Mouse (Mus musculus): ENCODE results near the gene Rpl37. TPM values are rescaled to one million over a fixed set of nuclear protein-coding genes. Genes with fewer than 3 reads are reported as not detected.

Rpl37 gene
- polyA plus RNA-seq, 1 experiment from 2014 or later, result 410 TPM

GRCm38 (mm10) chr15:5107686-5108654 is 8.5 kb upstream of the Rpl37 start, which contains the start of gene Card6:
TSS of gene Card6 (minus strand) at chr15:5108539.
- Histone ChIP-seq H3K4me1 (replicated peaks) (no peaks in the 10 kb centered on the region), H3K27ac (no peak within 1 kb of the TSS), H3K9me3 (no peaks in the 10 kb centered on the region), H3K4me2 (replicated peaks) (no peak within 1 kb of the TSS), H3K4me3 (replicated peaks) (no peak within 1 kb of the TSS), H3K27me3 (no peaks in the 10 kb centered on the region), H3K36me3 (no peaks in the 10 kb centered on the region), H3K9ac (replicated peaks) (0 out of 2 replicates have a peak within 1 kb of the TSS, but pooled peaks have one; percentile 28)
- ATAC-seq, result no peak
- 79% methylated on average over 21 of the region's 21 CpGs for WGBS

DNA sequence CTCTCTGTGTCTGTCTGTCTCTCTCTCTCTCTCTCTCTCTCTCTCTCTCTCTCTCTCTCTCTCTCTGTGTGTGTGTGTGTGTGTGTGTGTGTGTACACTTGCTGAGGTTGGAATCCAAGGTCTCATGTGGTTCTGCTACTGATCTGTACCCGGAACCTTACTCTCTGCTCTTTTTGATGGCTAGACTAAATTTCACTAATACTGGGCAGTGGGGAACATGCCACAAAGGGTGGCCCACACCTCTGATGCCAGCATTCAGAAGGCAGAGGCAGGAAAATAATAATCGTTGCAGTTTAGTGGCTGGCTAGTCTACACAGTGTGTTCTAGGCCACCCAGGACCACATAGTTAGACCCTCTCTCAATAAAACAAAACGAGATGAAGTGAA is 7.8 kb upstream of the Rpl37 start:
- H3K36me3 ChIP-seq, result no peaks in the 10 kb centered on the region
- 93% methylated on average over 3 of the region's 3 CpGs for WGBS

DNA sequence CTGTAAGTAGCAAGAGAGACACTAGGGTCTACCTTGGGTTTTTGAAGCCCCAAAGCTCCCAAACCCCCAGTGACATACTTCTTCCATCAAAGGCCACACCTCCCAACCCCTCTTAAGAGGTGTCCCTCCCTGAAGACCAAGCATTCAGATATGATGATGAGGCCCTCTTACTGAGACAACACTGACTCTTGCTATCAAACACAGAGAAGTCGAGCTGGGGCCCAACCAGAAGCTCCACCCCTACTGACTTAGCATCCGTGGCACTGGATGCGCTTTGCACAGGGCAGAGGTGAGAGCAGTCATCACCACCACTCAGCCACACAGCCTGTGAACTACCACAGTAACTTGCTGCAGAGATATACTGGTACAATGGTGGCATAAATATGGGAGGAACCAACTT is 3.8 kb upstream of the Rpl37 start:
- peaks cover 13% of the 10 kb centered on the region for H3K4me1 ChIP-seq (replicated peaks)
- H3K9ac ChIP-seq (replicated peaks), result no peak overlapping the region
- H3K27ac ChIP-seq, result no peak overlapping the region
- 83% methylated on average over 3 of the region's 3 CpGs for WGBS
- no peak for ATAC-seq
- no peaks in the 10 kb centered on the region for H3K36me3 ChIP-seq
- H3K4me3 ChIP-seq (replicated peaks), result no peak overlapping the region
- no peaks in the 10 kb centered on the region for H3K9me3 ChIP-seq
- no peak overlapping the region for H3K4me2 ChIP-seq (replicated peaks)
- no peaks in the 10 kb centered on the region for H3K27me3 ChIP-seq

More for the DNA sequence above, 7.8 kb upstream of the Rpl37 start:
- Histone ChIP-seq H3K27ac (no peak overlapping the region), H3K27me3 (no peaks in the 10 kb centered on the region), H3K9ac (replicated peaks) (no peak overlapping the region), H3K4me3 (replicated peaks) (no peak overlapping the region), H3K9me3 (no peaks in the 10 kb centered on the region), H3K4me2 (replicated peaks) (no peak overlapping the region), H3K4me1 (replicated peaks) (no peaks in the 10 kb centered on the region)
- ATAC-seq, result no peak

GRCm38 (mm10) chr15:5115173-5115572 is 1.3 kb upstream of the Rpl37 start:
- Histone ChIP-seq H3K27me3 (no peaks in the 10 kb centered on the region), H3K9me3 (no peaks in the 10 kb centered on the region), H3K4me2 (replicated peaks) (peak overlapping the region; percentile 60), H3K4me1 (replicated peaks) (peaks cover 18% of the 10 kb centered on the region), H3K36me3 (peaks cover 20% of the 10 kb centered on the region), H3K4me3 (replicated peaks) (peak overlapping the region; percentile 95), H3K9ac (replicated peaks) (peak overlapping the region; percentile 68; the same call in 1 of the 2 replicates), H3K27ac (no peak overlapping the region)
- 64% methylated on average over 8 of the region's 8 CpGs for WGBS
- no peak for ATAC-seq

- Histone ChIP-seq H3K27ac (peak overlapping the region; percentile 88), H3K9me3 (no peaks in the 10 kb centered on the region), H3K4me1 (replicated peaks) (peaks cover 18% of the 10 kb centered on the region), H3K27me3 (no peaks in the 10 kb centered on the region), H3K9ac (replicated peaks) (peak overlapping the region; percentile 96), H3K36me3 (peaks cover 39% of the 10 kb centered on the region), H3K4me2 (replicated peaks) (peak overlapping the region; percentile 85), H3K4me3 (replicated peaks) (peak overlapping the region; percentile 95)
- ATAC-seq, result no peak
- 4% methylated on average over 22 of the region's 22 CpGs for WGBS
These were observed 671 bp downstream of the Rpl37 start for GRCm38 (mm10) chr15:5117031-5117601.

DNA sequence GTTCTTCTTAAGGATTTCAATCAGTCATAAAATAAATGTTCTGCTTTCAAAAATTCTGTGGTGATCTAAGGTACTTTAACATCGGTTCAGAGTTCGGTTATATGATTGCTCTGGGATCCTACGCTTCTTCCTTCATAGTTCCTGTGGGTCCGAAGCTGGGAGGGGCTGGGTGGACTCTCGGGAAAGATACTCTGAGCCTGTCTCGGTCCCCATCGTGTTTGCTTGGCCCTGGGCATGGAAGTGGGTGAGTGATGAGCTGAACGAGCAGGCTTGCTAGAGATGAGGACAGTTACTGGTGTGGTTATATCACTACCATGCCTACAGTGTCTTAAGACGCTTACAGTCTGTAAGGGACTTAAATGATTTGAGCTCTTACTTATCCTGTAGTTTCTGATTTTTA is 2.2 kb downstream of the Rpl37 start:
- Histone ChIP-seq H3K27ac (no peak overlapping the region), H3K27me3 (no peaks in the 10 kb centered on the region), H3K9me3 (no peaks in the 10 kb centered on the region), H3K4me2 (replicated peaks) (no peak overlapping the region), H3K9ac (replicated peaks) (no peak overlapping the region), H3K4me1 (replicated peaks) (peaks cover 18% of the 10 kb centered on the region), H3K4me3 (replicated peaks) (no peak overlapping the region), H3K36me3 (peaks cover 52% of the 10 kb centered on the region)
- WGBS, result 93% methylated on average over 9 of the region's 9 CpGs
- ATAC-seq, result no peak

DNA sequence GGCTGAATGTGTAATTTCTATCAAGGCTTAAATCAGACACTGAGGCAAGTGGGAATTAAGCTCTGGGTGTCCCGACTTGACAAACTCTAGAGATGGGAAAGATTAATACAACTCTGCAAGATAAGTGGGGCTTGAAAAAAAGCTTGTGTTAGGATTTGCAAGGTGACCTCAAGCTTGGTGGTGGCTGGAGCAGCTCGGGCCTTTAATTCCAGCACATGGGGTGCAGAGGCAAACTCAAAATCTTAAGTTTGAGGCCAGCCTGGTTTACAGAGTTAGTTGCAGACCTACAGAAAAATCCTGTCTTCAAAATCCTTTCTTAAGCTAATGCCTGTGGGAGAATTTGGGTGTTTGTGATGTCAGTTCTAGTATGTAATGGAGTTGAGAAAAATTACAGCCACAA is 2.7 kb downstream of the Rpl37 start:
- no peak overlapping the region for H3K4me2 ChIP-seq (replicated peaks)
- no peak overlapping the region for H3K9ac ChIP-seq (replicated peaks)
- no peak for ATAC-seq
- H3K4me1 ChIP-seq (replicated peaks), result peaks cover 18% of the 10 kb centered on the region
- H3K27me3 ChIP-seq, result no peaks in the 10 kb centered on the region
- no peaks in the 10 kb centered on the region for H3K9me3 ChIP-seq
- no peak overlapping the region for H3K27ac ChIP-seq
- 93% methylated on average over 2 of the region's 2 CpGs for WGBS
- H3K4me3 ChIP-seq (replicated peaks), result no peak overlapping the region
- peaks cover 53% of the 10 kb centered on the region for H3K36me3 ChIP-seq

- H3K9ac ChIP-seq (replicated peaks), result no peak overlapping the region
- no peak overlapping the region for H3K27ac ChIP-seq
- peaks cover 58% of the 10 kb centered on the region for H3K36me3 ChIP-seq
- H3K4me1 ChIP-seq (replicated peaks), result peaks cover 18% of the 10 kb centered on the region
- no peaks in the 10 kb centered on the region for H3K9me3 ChIP-seq
- no peaks in the 10 kb centered on the region for H3K27me3 ChIP-seq
- no peak for ATAC-seq
- H3K4me2 ChIP-seq (replicated peaks), result no peak overlapping the region
- H3K4me3 ChIP-seq (replicated peaks), result no peak overlapping the region
- 95% methylated on average over 2 of the region's 2 CpGs for whole genome bisulfite sequencing
These were observed 3.3 kb downstream of the Rpl37 start for GRCm38 (mm10) chr15:5119707-5120106.

GRCm38 (mm10) chr15:5121535-5122313 is 5.3 kb downstream of the Rpl37 start:
- H3K9ac ChIP-seq (replicated peaks), result no peak overlapping the region
- no peaks in the 10 kb centered on the region for H3K9me3 ChIP-seq
- H3K27ac ChIP-seq, result no peak overlapping the region
- H3K4me3 ChIP-seq (replicated peaks), result no peak overlapping the region
- H3K36me3 ChIP-seq, result peaks cover 63% of the 10 kb centered on the region
- ATAC-seq, result peak; percentile 27; the same call in 1 of the 2 replicates
- H3K27me3 ChIP-seq, result no peaks in the 10 kb centered on the region
- no peak overlapping the region for H3K4me2 ChIP-seq (replicated peaks)
- WGBS, result 84% methylated on average over 12 of the region's 12 CpGs
- peaks cover 10% of the 10 kb centered on the region for H3K4me1 ChIP-seq (replicated peaks)

DNA sequence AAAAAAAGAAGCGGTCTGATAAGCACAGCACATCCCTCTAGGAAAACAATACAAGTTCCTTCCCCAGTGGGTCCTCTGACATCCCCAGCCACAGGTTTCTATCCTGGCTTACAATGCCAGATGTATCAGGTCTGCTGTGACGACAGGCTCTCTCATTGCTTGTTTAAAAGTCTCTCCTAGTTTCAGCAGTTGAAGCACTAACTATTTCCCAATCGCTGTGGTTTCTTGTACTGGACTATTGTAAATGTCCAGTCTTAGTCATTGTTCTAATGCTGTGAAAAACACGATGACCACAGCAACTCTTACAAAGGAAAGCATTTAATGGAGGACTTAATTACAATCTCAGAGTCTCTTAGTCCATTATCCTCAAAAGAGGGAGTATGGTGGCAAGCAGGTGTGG is 10.0 kb downstream of the Rpl37 start:
- 76% methylated on average over 4 of the region's 4 CpGs for WGBS
- H3K9ac ChIP-seq (replicated peaks), result no peak overlapping the region
- ATAC-seq, result no peak
- H3K4me1 ChIP-seq (replicated peaks), result no peaks in the 10 kb centered on the region
- peaks cover 31% of the 10 kb centered on the region for H3K36me3 ChIP-seq
- H3K9me3 ChIP-seq, result no peaks in the 10 kb centered on the region
- no peak overlapping the region for H3K4me3 ChIP-seq (replicated peaks)
- H3K27ac ChIP-seq, result no peak overlapping the region
- H3K27me3 ChIP-seq, result no peaks in the 10 kb centered on the region
- H3K4me2 ChIP-seq (replicated peaks), result no peak overlapping the region

DNA sequence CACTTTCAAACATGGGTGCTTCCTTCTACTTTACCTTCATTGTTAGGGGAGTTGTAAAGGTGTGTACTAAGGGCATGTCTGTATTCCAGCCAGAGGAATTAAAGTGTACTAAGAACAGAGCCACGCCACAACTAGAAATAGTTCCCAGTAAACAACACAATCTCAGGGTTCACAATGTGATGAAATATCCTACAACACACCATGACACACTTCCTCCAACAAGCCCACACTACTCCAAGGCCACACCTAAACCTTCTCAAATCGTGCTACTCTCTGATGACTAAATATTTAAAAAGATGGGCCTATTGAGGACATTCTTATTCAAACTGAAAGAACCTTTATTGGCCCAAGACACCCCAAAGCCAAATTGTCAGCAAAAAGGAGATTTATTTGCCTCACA is 11.0 kb downstream of the Rpl37 start:
- no peak for ATAC-seq
- Histone ChIP-seq H3K4me1 (replicated peaks) (no peaks in the 10 kb centered on the region), H3K27ac (no peak overlapping the region), H3K9me3 (no peaks in the 10 kb centered on the region), H3K4me3 (replicated peaks) (no peak overlapping the region), H3K4me2 (replicated peaks) (no peak overlapping the region), H3K36me3 (peaks cover 21% of the 10 kb centered on the region), H3K9ac (replicated peaks) (no peak overlapping the region), H3K27me3 (no peaks in the 10 kb centered on the region)
- 87% methylated on average over 2 of the region's 2 CpGs for WGBS
